In the genomic region with DNA sequence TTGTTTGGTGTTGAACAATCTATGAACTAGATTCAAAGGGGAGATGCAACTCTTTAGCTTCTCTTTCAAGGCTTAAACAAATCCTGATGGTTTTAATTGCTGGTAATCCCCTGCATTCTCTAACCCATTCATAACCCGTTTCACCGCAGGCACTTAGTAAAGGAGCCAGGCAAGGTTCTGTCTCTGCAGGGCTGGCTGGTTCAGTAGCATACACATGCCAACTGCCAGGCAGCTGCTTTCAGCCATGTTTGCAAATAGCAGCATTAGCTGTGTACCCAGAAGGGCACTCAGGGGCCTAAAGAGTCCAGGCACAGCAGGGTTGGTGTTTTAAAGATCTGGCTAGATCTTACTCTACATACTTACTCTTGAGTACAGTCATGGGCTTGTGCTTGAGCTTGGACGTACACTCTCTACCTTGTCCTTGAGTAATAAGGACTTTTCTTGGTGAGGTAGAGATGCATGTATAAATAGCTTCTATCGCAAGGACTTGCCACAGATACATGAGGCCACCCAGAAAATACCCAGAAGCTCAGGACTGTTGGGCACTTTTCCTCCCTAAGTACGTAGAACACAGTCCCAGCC, we compare ENCODE assay signal across 24 mouse cellular contexts.
DNase-seq lines count a peak whose midpoint lies in the region; TF ChIP-seq lines count a peak whose summit lies in the region.
"Had no signal": no experiment of that assay in that cellular context is flagged by ENCODE, and none has a peak within 500 bp of the region (broad histone marks: within the 10 kb centered on the region; RNA-seq: fewer than 3 reads in every experiment).

No protein-coding gene starts in this region.

- intact Hi-C loops in gastrocnemius, adult 2 months (cut with DNase I), result no loop called here

- TF ChIP-seq CTCF in gastrocnemius, adult 2 months (IDR thresholded peaks at IDR 0.05), result no peak

- peak overlapping the region; percentile 43; the same call in 1 of the 2 replicates for H3K27ac ChIP-seq in gastrocnemius, adult 2 months
- H3K27ac ChIP-seq: embryonic facial prominence, embryonic 10.5 days; embryonic facial prominence, embryonic 13.5 days; heart, adult 2 months; heart, embryonic 10.5 days; heart, embryonic 13.5 days; hindbrain, embryonic 14.5 days; hindbrain, postnatal 0 days had no signal

- peak; percentile 25 to 28 for DNase-seq in cerebellum, postnatal 10 days
- no peak for DNase-seq in cerebellum, postnatal 36 days
- DNase-seq in gastrocnemius, adult 2 months, result no peak
- DNase-seq in gastrocnemius, postnatal 4 days (ENCODE audit: low spot score in 2 of 2), result no peak
- peak; percentile 40 for DNase-seq in retina, postnatal 1 day
- no peak for DNase-seq in retina, embryonic 14.5 days (ENCODE audit: low spot score)
- DNase-seq: adrenal gland, adult 8-10 months; adrenal gland, postnatal 25 days; cerebellum, adult 18-20 months; cerebellum, adult 9-10 months; cerebellum, postnatal 25 days; embryo, embryonic 11 days; forebrain, postnatal 0 days; gastrocnemius, postnatal 25 days; heart, adult 2 months; heart, postnatal 14 days; heart, postnatal 4 days had no signal

- H3K4me3 ChIP-seq in gastrocnemius, adult 2 months, result no peak overlapping the region
- H3K4me3 ChIP-seq: embryonic facial prominence, embryonic 10.5 days; embryonic facial prominence, embryonic 13.5 days; erythroblast, embryonic 14.5 days; heart, adult 2 months; heart, embryonic 10.5 days; heart, embryonic 13.5 days had no signal

Comparison
In these comparisons a context has a peak if more than half of its experiments do, and no peak if none do; other contexts are left out.
1. DNase-seq: peak in cerebellum, postnatal 10 days (2 of 2) and retina, postnatal 1 day (single experiment); none in cerebellum, postnatal 36 days (0 of 2), gastrocnemius, adult 2 months (single experiment), gastrocnemius, postnatal 4 days (0 of 2) and retina, embryonic 14.5 days (single experiment).